Mouse (Mus musculus) adrenal gland, adult 2 months (tissue): ENCODE results near the gene Acin1. TPM values are rescaled to one million over a fixed set of nuclear protein-coding genes. Genes with fewer than 3 reads are reported as not detected.

Experiments used
- DNase-seq: peaks from one replicate; pipeline ENCODE4 v3.0.0; 2021
- microRNA-seq, 2 experiments: library from miRNA; unstranded; fragments of <30 nt; microRNA quantifications; one replicate each; pipeline ENCODE4 v1.2.0; 2021
- polyA plus RNA-seq: library from polyadenylated mRNA; depleted of rRNA; stranded (reverse); fragments of >200 nt; gene quantifications from 2 replicates; pipeline ENCODE4 v1.2.3, GENCODE M21; 2012; rRNA removed
- total RNA-seq, 2 experiments: library from RNA; stranded (reverse); gene quantifications; 2 replicates each; pipeline ENCODE4 v1.2.3; 2021

Gene Acin1
- total and polyA plus RNA-seq, 3 experiments = 109 to 177 (median 120) TPM

GRCm38 (mm10) chr14:54607226-54607625 is 79.5 kb downstream of the Acin1 start:
- DNase-seq = no peak

- peak; percentile 91 for DNase-seq
These were observed 80.9 kb downstream of the Acin1 start, which contains the start of gene 4931414P19Rik for GRCm38 (mm10) chr14:54605752-54606321. Gene 4931414P19Rik (minus strand): TSS chr14:54605993.

- DNase-seq = no peak
These were observed 83.0 kb downstream of the Acin1 start for GRCm38 (mm10) chr14:54603686-54604085.

DNA sequence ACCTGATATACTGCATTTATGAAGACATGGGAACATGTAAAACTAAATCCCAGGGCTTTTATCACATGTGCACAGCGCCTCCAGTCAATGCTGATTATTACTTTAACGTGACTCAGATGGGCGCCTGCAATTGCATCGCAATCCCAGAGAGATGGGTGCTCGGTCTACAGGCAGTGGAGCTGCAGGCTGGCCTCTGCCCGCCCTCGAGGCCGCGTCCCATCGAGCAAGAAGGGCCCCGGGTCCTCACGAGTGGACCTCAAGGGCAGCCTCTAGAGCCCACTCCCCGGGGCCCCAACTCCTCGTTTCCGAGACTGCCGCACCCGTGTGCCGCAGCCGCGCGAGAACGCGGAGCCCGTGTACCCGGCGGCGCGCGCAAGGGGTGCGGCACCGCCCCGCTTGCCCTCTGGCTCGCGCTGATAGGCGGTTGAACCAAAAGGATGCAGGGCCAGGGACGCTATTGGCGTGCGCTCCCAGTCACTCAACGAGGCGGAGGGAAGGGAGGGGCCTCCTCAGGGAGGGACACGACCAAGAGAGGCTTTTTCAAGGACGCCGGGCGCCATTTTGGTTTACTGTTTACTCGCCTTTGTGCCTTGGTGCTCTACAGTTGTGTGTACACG is 83.6 kb downstream of the Acin1 start:
- DNase-seq = peak; percentile 97

DNA sequence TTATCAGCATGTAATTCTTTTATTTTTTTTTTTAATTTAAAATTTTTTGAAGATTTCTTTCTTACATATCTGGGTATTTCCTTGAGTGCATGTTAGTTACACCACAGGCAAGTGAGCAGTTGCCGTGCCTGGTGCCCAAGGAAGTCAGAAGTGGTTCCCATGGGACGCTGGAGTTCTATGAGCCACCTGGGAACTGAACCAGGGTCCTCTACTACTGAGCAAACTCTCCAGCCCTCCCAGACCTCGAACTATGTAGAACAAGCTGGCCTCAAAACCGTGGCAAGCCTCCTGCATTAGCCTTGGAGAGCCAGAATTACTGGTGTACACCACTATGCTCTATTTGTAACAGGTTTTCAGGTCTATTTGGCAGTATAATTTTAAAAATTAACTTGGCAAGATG is 84.1 kb downstream of the Acin1 start:
- no peak for DNase-seq

GRCm38 (mm10) chr14:54601601-54602000 is 85.1 kb downstream of the Acin1 start:
- no peak for DNase-seq

DNA sequence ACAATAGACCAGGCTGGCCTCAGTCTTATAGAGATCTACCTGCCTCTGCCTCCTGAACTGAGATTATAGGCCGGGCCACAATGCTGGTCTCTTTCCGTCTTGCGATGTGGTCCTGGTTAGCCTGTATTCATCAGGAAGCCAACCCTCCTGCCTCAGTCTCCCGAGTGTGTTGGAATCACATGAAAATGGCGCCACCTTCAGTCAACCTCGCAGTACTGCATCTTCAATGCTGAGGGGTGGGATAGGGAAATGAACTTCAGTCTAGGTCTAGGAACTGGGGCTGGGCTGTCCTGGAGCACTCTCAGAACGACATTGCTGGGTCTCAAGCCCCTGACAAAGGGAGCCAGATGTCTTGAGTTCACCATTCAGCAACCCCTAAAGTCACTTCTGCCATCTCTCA is 89.6 kb downstream of the Acin1 start:
- no peak for DNase-seq

GRCm38 (mm10) chr14:54594631-54595414 is 91.9 kb downstream of the Acin1 start:
- DNase-seq = no peak

GRCm38 (mm10) chr14:54594055-54594454 is 92.7 kb downstream of the Acin1 start:
- no peak for DNase-seq

DNA sequence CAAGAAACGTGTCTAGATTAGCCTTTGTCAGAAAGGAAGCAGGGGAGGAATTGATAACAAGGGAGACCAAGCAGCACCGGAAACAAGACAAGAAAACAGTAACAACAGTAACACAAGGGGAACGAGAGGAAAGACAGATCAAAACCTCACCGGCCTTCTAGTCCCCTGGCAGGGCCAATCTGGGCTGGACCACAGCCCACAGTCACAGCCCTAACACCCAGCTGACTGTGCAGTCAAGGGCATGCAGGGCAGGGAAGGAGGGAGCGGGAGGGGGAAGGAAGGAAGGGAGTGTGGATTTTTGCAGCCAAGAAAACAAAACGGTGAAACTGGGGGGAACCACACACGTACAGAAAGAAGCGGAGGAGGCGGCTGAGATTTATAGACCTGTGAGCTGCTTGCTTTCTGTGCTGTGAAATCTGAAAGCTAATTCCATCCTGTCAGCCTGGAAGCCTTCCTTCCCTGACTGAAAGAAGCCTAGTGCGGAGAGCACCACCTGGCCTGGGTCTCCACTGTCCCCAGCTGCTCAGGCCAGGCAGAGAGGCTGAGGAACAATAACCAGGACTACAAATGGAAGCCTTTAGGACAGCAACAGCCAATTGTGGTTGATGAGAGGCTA is 94.3 kb downstream of the Acin1 start:
- DNase-seq = peak; percentile 80

Small RNA genes within 50 kb of the gene (microRNA-seq; reads per million reads assigned to microRNA genes)
- 0 reads per million in 2 experiments for gene Mir686
- 0 reads per million in 2 experiments for gene Mir6948

Other genes starting within 250 kb of the Acin1 start
- gene Lrp10, start 222.8 kb downstream of the Acin1 start, total RNA-seq = 100 to 1,000 TPM; 116 to 139 TPM
- gene Lrp10, start 222.8 kb downstream of the Acin1 start, polyA plus RNA-seq = 262 and 276 TPM in 2 replicates
- gene Rem2, start 210.8 kb downstream of the Acin1 start, total RNA-seq = under 1 TPM; 0.29 to 0.45 TPM
- 0.40 and 0.49 TPM in 2 replicates for gene Rem2, start 210.8 kb downstream of the Acin1 start, polyA plus RNA-seq
- 10 to 100 TPM; 45.2 to 47.4 TPM for gene Prmt5, start 169.4 kb downstream of the Acin1 start, total RNA-seq
- 39.1 and 44.3 TPM in 2 replicates for gene Prmt5, start 169.4 kb downstream of the Acin1 start, polyA plus RNA-seq
- 10 to 100 TPM; 13.9 to 26.6 TPM for gene Haus4, start 132.3 kb downstream of the Acin1 start, total RNA-seq
- gene Haus4, start 132.3 kb downstream of the Acin1 start, polyA plus RNA-seq = 20.4 and 21.0 TPM in 2 replicates
- 10 to 100 TPM; 14.4 to 30.3 TPM for gene Ajuba, start 109.4 kb downstream of the Acin1 start, total RNA-seq
- gene Ajuba, start 109.4 kb downstream of the Acin1 start, polyA plus RNA-seq = 47.0 and 56.9 TPM in 2 replicates
- 1 to 10 TPM; 2.9 to 8.2 TPM for gene 4931414P19Rik, start 80.9 kb downstream of the Acin1 start, total RNA-seq
- gene 4931414P19Rik, start 80.9 kb downstream of the Acin1 start, polyA plus RNA-seq = 7.4 and 9.6 TPM in 2 replicates
- 100 to 1,000 TPM; 317 to 332 TPM for gene Psmb5, start 68.9 kb downstream of the Acin1 start, total RNA-seq
- 267 and 322 TPM in 2 replicates for gene Psmb5, start 68.9 kb downstream of the Acin1 start, polyA plus RNA-seq
- not detected for gene Psmb11, start 65.5 kb downstream of the Acin1 start, total RNA-seq
- not detected in 2 replicates for gene Psmb11, start 65.5 kb downstream of the Acin1 start, polyA plus RNA-seq
- gene Gm17606, start 46.0 kb downstream of the Acin1 start, total RNA-seq = not detected
- gene Gm17606, start 46.0 kb downstream of the Acin1 start, polyA plus RNA-seq = not detected in 2 replicates
- 1 to 10 TPM in 1 of 2 experiments, under 1 TPM in 1; 0.66 to 1.7 TPM for gene Cdh24, start 45.6 kb downstream of the Acin1 start, total RNA-seq
- gene Cdh24, start 45.6 kb downstream of the Acin1 start, polyA plus RNA-seq = 4.4 and 6.6 TPM in 2 replicates
- 10 to 100 TPM; 39.8 to 41.7 TPM for gene 1700123O20Rik, start 715 bp downstream of the Acin1 start, total RNA-seq
- gene 1700123O20Rik, start 715 bp downstream of the Acin1 start, polyA plus RNA-seq = 52.7 and 81.0 TPM in 2 replicates
- gene Gm29776, start 11.9 kb upstream of the Acin1 start, total RNA-seq = not detected
- 0.07 and 0.08 TPM in 2 replicates for gene Gm29776, start 11.9 kb upstream of the Acin1 start, polyA plus RNA-seq
- gene Cebpe, start 25.2 kb upstream of the Acin1 start, total RNA-seq = not detected
- gene Cebpe, start 25.2 kb upstream of the Acin1 start, polyA plus RNA-seq = 0.18 and 0.52 TPM in 2 replicates
- 10 to 100 TPM; 24.7 to 74.6 TPM for gene Slc7a8, start 95.0 kb upstream of the Acin1 start, total RNA-seq
- gene Slc7a8, start 95.0 kb upstream of the Acin1 start, polyA plus RNA-seq = 31.9 and 52.9 TPM in 2 replicates
- gene Rnf212b, start 127.2 kb upstream of the Acin1 start, total RNA-seq = 1 to 10 TPM in 1 of 2 experiments, under 1 TPM in 1; 0.35 to 1.5 TPM
- gene Rnf212b, start 127.2 kb upstream of the Acin1 start, polyA plus RNA-seq = 0.22 and 0.24 TPM in 2 replicates
- 10 to 100 TPM; 12.1 to 18.8 TPM for gene Homez, start 184.0 kb upstream of the Acin1 start, total RNA-seq
- gene Homez, start 184.0 kb upstream of the Acin1 start, polyA plus RNA-seq = 3.5 and 4.1 TPM in 2 replicates
- 10 to 100 TPM; 13.0 to 19.6 TPM for gene Ppp1r3e, start 190.6 kb upstream of the Acin1 start, total RNA-seq
- gene Ppp1r3e, start 190.6 kb upstream of the Acin1 start, polyA plus RNA-seq = 41.8 and 45.9 TPM in 2 replicates
- gene Bcl2l2, start 196.4 kb upstream of the Acin1 start, total RNA-seq = 10 to 100 TPM; 42.6 to 57.7 TPM
- gene Bcl2l2, start 196.4 kb upstream of the Acin1 start, polyA plus RNA-seq = 43.3 and 45.1 TPM in 2 replicates
- gene Gm20521, start 196.5 kb upstream of the Acin1 start, total RNA-seq = 1 to 10 TPM in 1 of 2 experiments, not detected in 1; 7.1 TPM
- gene Gm20521, start 196.5 kb upstream of the Acin1 start, polyA plus RNA-seq = 37.6 and 42.4 TPM in 2 replicates
- 100 to 1,000 TPM; 167 to 196 TPM for gene Pabpn1, start 205.6 kb upstream of the Acin1 start, total RNA-seq
- gene Pabpn1, start 205.6 kb upstream of the Acin1 start, polyA plus RNA-seq = 69.3 and 80.4 TPM in 2 replicates
- 10 to 100 TPM; 24.9 to 45.1 TPM for gene Slc22a17, start 226.2 kb upstream of the Acin1 start, total RNA-seq
- 191 and 246 TPM in 2 replicates for gene Slc22a17, start 226.2 kb upstream of the Acin1 start, polyA plus RNA-seq
- gene Efs, start 239.2 kb upstream of the Acin1 start, total RNA-seq = 1 to 10 TPM; 1.9 to 4.9 TPM
- gene Efs, start 239.2 kb upstream of the Acin1 start, polyA plus RNA-seq = 7.7 and 11.4 TPM in 2 replicates
- not detected for gene Il25, start 245.8 kb upstream of the Acin1 start, total RNA-seq
- 0.12 and 0.17 TPM in 2 replicates for gene Il25, start 245.8 kb upstream of the Acin1 start, polyA plus RNA-seq
- under 1 TPM in 1 of 2 experiments, not detected in 1; 0.78 TPM for gene Cmtm5, start 249.3 kb upstream of the Acin1 start, total RNA-seq
- gene Cmtm5, start 249.3 kb upstream of the Acin1 start, polyA plus RNA-seq = 1.9 and 2.9 TPM in 2 replicates